Comparison of ENCODE assay signal across 8 mouse cellular contexts in the genomic region with DNA sequence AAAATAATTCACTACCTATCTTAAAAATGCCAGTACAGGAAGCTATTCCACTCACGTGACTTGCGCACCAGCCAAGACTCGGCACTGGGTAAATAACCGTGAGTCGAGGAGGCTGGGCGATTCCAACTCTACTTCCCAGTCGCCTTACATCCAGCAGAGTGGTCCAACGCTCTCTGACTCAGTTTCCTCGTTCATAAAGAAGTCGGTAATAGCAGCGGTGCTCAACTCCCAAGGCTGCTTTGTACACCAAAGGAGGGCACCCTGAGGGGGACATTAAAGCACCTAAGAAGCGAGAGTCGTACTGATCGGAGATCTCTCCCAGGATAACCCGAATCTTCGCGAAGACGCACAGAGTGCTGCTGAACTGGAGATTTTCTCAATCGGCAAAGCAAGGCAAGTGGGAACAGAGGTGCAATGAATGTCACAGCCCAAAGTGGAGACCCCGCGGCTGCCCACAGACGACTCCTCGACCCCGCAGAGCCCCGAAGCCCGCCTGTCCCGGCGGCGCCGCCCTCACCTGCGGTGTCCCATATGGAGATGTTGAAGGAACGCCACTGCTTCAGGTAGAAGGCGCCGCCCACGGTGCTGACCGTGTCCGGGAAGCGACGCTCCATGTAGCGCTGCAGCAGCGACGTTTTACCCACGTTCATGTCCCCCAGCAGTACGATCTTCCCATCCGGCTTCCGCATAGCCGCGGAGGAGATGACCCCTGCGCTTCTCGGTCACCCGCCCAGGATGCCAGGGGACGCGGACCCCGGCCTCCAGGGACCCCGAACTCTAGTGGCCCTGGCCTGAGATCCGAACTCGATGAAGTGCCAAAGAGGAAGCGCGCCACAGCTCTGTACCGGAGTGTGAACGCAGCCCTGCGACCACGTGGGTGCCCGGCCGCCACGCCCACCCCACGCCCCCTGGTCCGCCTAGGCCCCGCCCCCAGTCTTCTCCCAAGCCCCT. TPM values are rescaled to one million over a fixed set of nuclear protein-coding genes. Genes with fewer than 3 reads are reported as not detected.
A peak's percentile ranks its signal among the peaks of the same experiment; 100 is the strongest.
DNase-seq lines count a peak whose midpoint lies in the region; ATAC-seq and TF ChIP-seq lines count a peak whose summit lies in the region.

A gene (minus strand): TSS at position 900 of the 951 bp plus-strand sequence.

- in situ Hi-C loops in ES-E14 (cut with MboI; ENCODE audit: low sequenced_read_pairs in 2 of 2, unreplicated experiment in 2 of 2): loop anchor here in 1 of 2 experiments (25.0 kb wide), 1 partner anchor 909 kb away; a partner anchor contains a TSS

- WGBS in embryonic facial prominence, embryonic 10.5 days: under 1% methylated on average over 69 of the region's 69 CpGs
- under 1% methylated on average over 62 of the region's 69 CpGs for WGBS in heart, embryonic 11.5 days (ENCODE audit: insufficient replicate concordance)
- WGBS in lung, embryonic 16.5 days: under 1% methylated on average over 69 of the region's 69 CpGs
- WGBS in olfactory bulb, adult 2 months: under 1% methylated on average over 69 of the region's 69 CpGs

- TF ChIP-seq POLR2A in olfactory bulb, adult 2 months (IDR thresholded peaks at IDR 0.05; ENCODE audit: insufficient read depth, low read depth, low read length): no peak

- peak within 1 kb of the TSS; percentile 75 to 76 for H3K4me3 ChIP-seq in ES-E14 (ENCODE audit: insufficient read depth in 1 of 2, low read depth in 1 of 2, low read length in 2 of 2, poor library complexity in 1 of 2, severe bottlenecking in 1 of 2)
- peak within 1 kb of the TSS; percentile 69 for H3K4me3 ChIP-seq in embryonic facial prominence, embryonic 10.5 days
- peak within 1 kb of the TSS; percentile 70 for H3K4me3 ChIP-seq in heart, embryonic 11.5 days (ENCODE audit: low read depth, low read length)
- peak within 1 kb of the TSS; percentile 68 for H3K4me3 ChIP-seq in lung, embryonic 16.5 days (ENCODE audit: low read length)
- H3K4me3 ChIP-seq in olfactory bulb, adult 2 months (ENCODE audit: insufficient read depth, low read depth, low read length): peak within 1 kb of the TSS; percentile 43

- peak within 1 kb of the TSS; percentile 98 for H3K4me2 ChIP-seq in heart, embryonic 11.5 days
- peak within 1 kb of the TSS; percentile 94 for H3K4me2 ChIP-seq in lung, embryonic 16.5 days (ENCODE audit: low read depth, low read length)

- H3K9ac ChIP-seq in ES-E14 (ENCODE audit: insufficient read depth, low read depth, low read length, poor library complexity, severe bottlenecking): peak within 1 kb of the TSS; percentile 47
- H3K9ac ChIP-seq in heart, embryonic 11.5 days (ENCODE audit: low read depth, low read length): peak within 1 kb of the TSS; percentile 77
- H3K9ac ChIP-seq in lung, embryonic 16.5 days (ENCODE audit: low read length): peak within 1 kb of the TSS; percentile 68

- H3K4me1 ChIP-seq in ES-E14 (ENCODE audit: control insufficient read depth in 2 of 2, insufficient read depth in 2 of 2, low read length in 2 of 2, poor library complexity in 1 of 2): peaks cover 2 to 10% of the 10 kb centered on the region in 2 experiments; a peak in 2 of 4 replicates
- peaks cover 66% of the 10 kb centered on the region for H3K4me1 ChIP-seq in embryonic facial prominence, embryonic 10.5 days
- peaks cover 31% of the 10 kb centered on the region for H3K4me1 ChIP-seq in heart, embryonic 11.5 days (ENCODE audit: control insufficient read depth, insufficient read depth, low read length)
- peaks cover 28% of the 10 kb centered on the region for H3K4me1 ChIP-seq in lung, embryonic 16.5 days (replicated peaks; ENCODE audit: control insufficient read depth, insufficient read depth, low read length)
- peaks cover 21% of the 10 kb centered on the region for H3K4me1 ChIP-seq in olfactory bulb, adult 2 months (ENCODE audit: control insufficient read depth, insufficient read depth, low read length)

- TF ChIP-seq CTCF in olfactory bulb, adult 2 months (IDR thresholded peaks at IDR 0.05; ENCODE audit: insufficient read depth, low read depth, low read length): no peak

- H3K27me3 ChIP-seq in embryonic facial prominence, embryonic 10.5 days (replicated peaks; ENCODE audit: low read depth, poor library complexity, severe bottlenecking): peaks cover 98% of the 10 kb centered on the region
- H3K27me3 ChIP-seq in heart, embryonic 11.5 days (ENCODE audit: control insufficient read depth, insufficient read depth, low read length): peaks cover 37% of the 10 kb centered on the region
- peaks cover 11% of the 10 kb centered on the region for H3K27me3 ChIP-seq in lung, embryonic 16.5 days (ENCODE audit: control insufficient read depth, insufficient read depth, low read depth, low read length)

- DNase-seq in 3T3-L1 (ENCODE audit: low read depth, low spot score) (peak; percentile 76), ES-E14 (ENCODE audit: low read depth, low spot score) (no peak)
- peak; percentile 88 for DNase-seq in embryonic facial prominence, embryonic 10.5 days (ENCODE audit: low spot score)
- peak; percentile 93 for DNase-seq in kidney, adult 9 months
- no peak for DNase-seq in frontal cortex, postnatal 36 days (ENCODE audit: low spot score in 2 of 2)

- ATAC-seq in heart, embryonic 11.5 days (replicated peaks; ENCODE audit: insufficient number of reproducible peaks, low FRiP score, low TSS enrichment): peak; percentile 62
- ATAC-seq in lung, embryonic 16.5 days (ENCODE audit: low read depth): peak; percentile 72

- H3K27ac ChIP-seq in ES-E14 (ENCODE audit: insufficient read depth, low read depth, low read length, poor library complexity, severe bottlenecking): no peak within 1 kb of the TSS
- H3K27ac ChIP-seq in embryonic facial prominence, embryonic 10.5 days (replicated peaks): no peak within 1 kb of the TSS
- peak within 1 kb of the TSS; percentile 77 for H3K27ac ChIP-seq in heart, embryonic 11.5 days (ENCODE audit: low read depth, low read length)
- peak within 1 kb of the TSS; percentile 89 for H3K27ac ChIP-seq in lung, embryonic 16.5 days (ENCODE audit: low read length)
- no peak within 1 kb of the TSS for H3K27ac ChIP-seq in olfactory bulb, adult 2 months (ENCODE audit: insufficient read depth, low read depth, low read length)

- H3K9me3 ChIP-seq in ES-E14 (ENCODE audit: control insufficient read depth, insufficient read depth, low read depth, low read length): no peaks in the 10 kb centered on the region
- no peaks in the 10 kb centered on the region for H3K9me3 ChIP-seq in embryonic facial prominence, embryonic 10.5 days
- no peaks in the 10 kb centered on the region for H3K9me3 ChIP-seq in heart, embryonic 11.5 days (replicated peaks; ENCODE audit: control insufficient read depth, low read length)
- H3K9me3 ChIP-seq in lung, embryonic 16.5 days (ENCODE audit: control insufficient read depth, low read length): no peaks in the 10 kb centered on the region

- H3K36me3 ChIP-seq in ES-E14 (ENCODE audit: control insufficient read depth, insufficient read depth, low read length, poor library complexity, severe bottlenecking): no peaks in the 10 kb centered on the region
- no peaks in the 10 kb centered on the region for H3K36me3 ChIP-seq in embryonic facial prominence, embryonic 10.5 days (replicated peaks)
- H3K36me3 ChIP-seq in heart, embryonic 11.5 days (ENCODE audit: control insufficient read depth, insufficient read depth, low read length): no peaks in the 10 kb centered on the region
- H3K36me3 ChIP-seq in lung, embryonic 16.5 days (ENCODE audit: control insufficient read depth, insufficient read depth, low read length): no peaks in the 10 kb centered on the region

TF ChIP-seq in ES-E14, 5 proteins besides CTCF, POLR2A, EP300 and RAD21:
- TF ChIP-seq HCFC1 (IDR thresholded peaks at IDR 0.05; ENCODE audit: borderline replicate concordance, insufficient read depth, low read length) (no peak), ZNF384 (IDR thresholded peaks at IDR 0.05; ENCODE audit: low read depth, low read length) (no peak), CHD2 (IDR thresholded peaks at IDR 0.05; ENCODE audit: low read depth, low read length) (no peak), MAFK (IDR thresholded peaks at IDR 0.05; ENCODE audit: insufficient read depth, low read depth, low read length) (no peak), ZC3H11A (IDR thresholded peaks at IDR 0.05; ENCODE audit: borderline replicate concordance, low read depth, low read length) (no peak)

RNA-seq across cellular contexts. Expression of the gene that starts here (rescaled TPM):
- 0.74 and 2.2 TPM in 2 replicates for total RNA-seq in ES-E14 (2012; rRNA removed)
- 1.4 and 2.5 TPM in 2 replicates for polyA plus RNA-seq in embryonic facial prominence, embryonic 10.5 days (2016; fragmentation: Nextera tagmentation; extraction: Ambion mirVana)
- polyA plus RNA-seq in heart, embryonic 11.5 days (2014; fragmentation: Nextera tagmentation; extraction: Ambion mirVana): 20.9 and 25.4 TPM in 2 replicates
- polyA plus RNA-seq in lung, embryonic 16.5 days (2015; fragmentation: Nextera tagmentation; extraction: Ambion mirVana): 13.2 and 14.4 TPM in 2 replicates
- polyA plus RNA-seq in olfactory bulb, adult 2 months (2012; ENCODE audit: insufficient read depth, insufficient read length, low replicate concordance, missing spikeins): not detected in 2 replicates

Comparison
In these comparisons a context has a peak if more than half of its experiments do, and no peak if none do; other contexts are left out.
1. DNase-seq: peak in 3T3-L1 (single experiment), embryonic facial prominence, embryonic 10.5 days (single experiment) and kidney, adult 9 months (single experiment); none in ES-E14 (single experiment) and frontal cortex, postnatal 36 days (0 of 2).
2. H3K27ac ChIP-seq: peak in heart, embryonic 11.5 days (single experiment) and lung, embryonic 16.5 days (single experiment); none in ES-E14 (single experiment), embryonic facial prominence, embryonic 10.5 days (single experiment) and olfactory bulb, adult 2 months (single experiment).
3. Peak in every context shown above with its lines, with median percentiles within 50 percentile points of each other: H3K4me3 ChIP-seq and H3K9ac ChIP-seq.